19 mouse cellular contexts compared by ENCODE assay signal in the genomic region with DNA sequence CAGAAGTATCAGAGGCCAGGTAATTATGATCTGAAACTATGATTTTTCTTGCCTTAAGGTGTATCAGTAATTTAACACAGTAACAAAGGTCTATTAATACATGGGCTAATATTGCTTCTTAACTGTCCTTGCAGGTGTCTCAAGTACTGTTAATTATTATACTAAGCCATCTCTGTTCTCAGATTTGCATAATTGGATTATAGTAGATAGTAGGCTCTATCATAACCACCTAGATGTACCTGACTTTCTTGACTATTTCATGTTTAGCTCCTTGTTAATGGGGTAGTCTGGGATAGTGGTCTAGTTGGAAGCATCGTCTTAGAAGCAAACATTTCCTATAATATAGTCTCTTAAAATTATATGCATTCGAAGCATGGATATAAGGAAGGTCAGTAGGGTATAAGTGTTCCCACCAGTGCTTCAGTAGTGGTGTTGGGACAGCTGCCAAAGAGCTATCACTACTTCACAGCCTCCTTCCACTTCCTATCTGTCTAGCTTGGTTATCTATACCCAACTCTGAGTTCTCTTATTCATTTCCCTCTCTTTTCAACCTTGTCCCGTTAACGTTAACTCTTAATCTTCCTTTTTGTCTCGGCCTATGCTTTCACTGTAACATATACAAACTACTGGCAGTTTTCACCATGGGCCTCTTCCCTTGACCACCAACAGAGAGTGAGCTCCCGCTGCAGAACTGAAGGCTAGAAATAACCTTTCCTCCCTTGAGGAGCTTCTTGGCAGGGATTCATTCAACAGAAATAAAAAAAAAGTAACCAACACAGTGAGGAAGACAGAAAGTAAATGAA.
A peak's percentile ranks its signal among the peaks of the same experiment; 100 is the strongest.
DNase-seq lines count a peak whose midpoint lies in the region; ATAC-seq and TF ChIP-seq lines count a peak whose summit lies in the region.
"Had no signal": no experiment of that assay in that cellular context is flagged by ENCODE, and none has a peak within 500 bp of the region (broad histone marks: within the 10 kb centered on the region; RNA-seq: fewer than 3 reads in every experiment).

No protein-coding gene starts in this region.

- H3K4me1 ChIP-seq in embryonic facial prominence, embryonic 14.5 days (ENCODE audit: control insufficient read depth, insufficient read depth, low read length): no peaks in the 10 kb centered on the region
- no peaks in the 10 kb centered on the region for H3K4me1 ChIP-seq in embryonic facial prominence, embryonic 10.5 days
- no peaks in the 10 kb centered on the region for H3K4me1 ChIP-seq in kidney, postnatal 0 days (replicated peaks; ENCODE audit: insufficient read depth, low read length)
- H3K4me1 ChIP-seq in liver, embryonic 13.5 days (replicated peaks): no peaks in the 10 kb centered on the region; the same call in 1 of the 2 replicates
- H3K4me1 ChIP-seq in hindbrain, embryonic 11.5 days (replicated peaks; ENCODE audit: control insufficient read depth, insufficient read depth, low read length): no peaks in the 10 kb centered on the region
- H3K4me1 ChIP-seq in forebrain, postnatal 0 days (ENCODE audit: insufficient read depth): no peaks in the 10 kb centered on the region
- H3K4me1 ChIP-seq: embryonic facial prominence, embryonic 13.5 days; neural tube, embryonic 13.5 days had no signal

- H3K9me3 ChIP-seq in embryonic facial prominence, embryonic 14.5 days (ENCODE audit: control insufficient read depth, low read length): no peaks in the 10 kb centered on the region
- H3K9me3 ChIP-seq in embryonic facial prominence, embryonic 10.5 days: no peaks in the 10 kb centered on the region
- no peaks in the 10 kb centered on the region for H3K9me3 ChIP-seq in kidney, postnatal 0 days (replicated peaks; ENCODE audit: low read length)
- H3K9me3 ChIP-seq in liver, embryonic 13.5 days (replicated peaks): no peaks in the 10 kb centered on the region
- H3K9me3 ChIP-seq in hindbrain, embryonic 11.5 days (ENCODE audit: control insufficient read depth, low read length): no peaks in the 10 kb centered on the region
- H3K9me3 ChIP-seq in forebrain, postnatal 0 days (ENCODE audit: low read length): no peaks in the 10 kb centered on the region
- H3K9me3 ChIP-seq: embryonic facial prominence, embryonic 13.5 days; neural tube, embryonic 13.5 days had no signal

- H3K4me3 ChIP-seq in embryonic facial prominence, embryonic 14.5 days (ENCODE audit: low read depth, low read length): no peak overlapping the region
- no peak overlapping the region for H3K4me3 ChIP-seq in embryonic facial prominence, embryonic 10.5 days
- H3K4me3 ChIP-seq in kidney, postnatal 0 days (replicated peaks; ENCODE audit: low read depth, low read length): no peak overlapping the region
- no peak overlapping the region for H3K4me3 ChIP-seq in liver, embryonic 13.5 days (replicated peaks)
- no peak overlapping the region for H3K4me3 ChIP-seq in hindbrain, embryonic 11.5 days (ENCODE audit: low read depth, low read length)
- H3K4me3 ChIP-seq in forebrain, postnatal 0 days (ENCODE audit: low read depth, low read length): no peak overlapping the region
- H3K4me3 ChIP-seq: embryonic facial prominence, embryonic 13.5 days; neural tube, embryonic 13.5 days had no signal

- H3K27ac ChIP-seq in embryonic facial prominence, embryonic 14.5 days (replicated peaks; ENCODE audit: low read depth, low read length): no peak overlapping the region
- no peak overlapping the region for H3K27ac ChIP-seq in embryonic facial prominence, embryonic 10.5 days (replicated peaks)
- H3K27ac ChIP-seq in kidney, postnatal 0 days: no peak overlapping the region
- H3K27ac ChIP-seq in liver, embryonic 13.5 days: no peak overlapping the region
- H3K27ac ChIP-seq in hindbrain, embryonic 11.5 days (ENCODE audit: low read depth, low read length): no peak overlapping the region
- no peak overlapping the region for H3K27ac ChIP-seq in forebrain, postnatal 0 days (ENCODE audit: low read depth, low read length)
- H3K27ac ChIP-seq: embryonic facial prominence, embryonic 13.5 days; neural tube, embryonic 13.5 days had no signal

- H3K4me2 ChIP-seq in embryonic facial prominence, embryonic 14.5 days (ENCODE audit: low read depth, low read length): no peak overlapping the region
- no peak overlapping the region for H3K4me2 ChIP-seq in kidney, postnatal 0 days (ENCODE audit: low read length)
- no peak overlapping the region for H3K4me2 ChIP-seq in liver, embryonic 13.5 days
- H3K4me2 ChIP-seq in hindbrain, embryonic 11.5 days (replicated peaks; ENCODE audit: low read depth, low read length): no peak overlapping the region
- H3K4me2 ChIP-seq in forebrain, postnatal 0 days (ENCODE audit: low read depth): no peak overlapping the region
- H3K4me2 ChIP-seq: embryonic facial prominence, embryonic 13.5 days; neural tube, embryonic 13.5 days had no signal

- H3K9ac ChIP-seq in embryonic facial prominence, embryonic 14.5 days (ENCODE audit: low read depth, low read length): no peak overlapping the region
- no peak overlapping the region for H3K9ac ChIP-seq in kidney, postnatal 0 days (ENCODE audit: low read depth, low read length)
- no peak overlapping the region for H3K9ac ChIP-seq in liver, embryonic 13.5 days
- H3K9ac ChIP-seq in hindbrain, embryonic 11.5 days (ENCODE audit: low read depth, low read length): no peak overlapping the region
- H3K9ac ChIP-seq in forebrain, postnatal 0 days: no peak overlapping the region
- H3K9ac ChIP-seq: embryonic facial prominence, embryonic 13.5 days; neural tube, embryonic 13.5 days had no signal

- no peak for TF ChIP-seq CTCF in kidney, postnatal 0 days (IDR thresholded peaks at IDR 0.05; ENCODE audit: low read depth)
- TF ChIP-seq CTCF in forebrain, postnatal 0 days (IDR thresholded peaks at IDR 0.05; ENCODE audit: low read depth): no peak

- H3K27me3 ChIP-seq in embryonic facial prominence, embryonic 14.5 days (replicated peaks; ENCODE audit: control insufficient read depth, insufficient read depth, low read length): no peaks in the 10 kb centered on the region
- H3K27me3 ChIP-seq in embryonic facial prominence, embryonic 10.5 days (replicated peaks; ENCODE audit: low read depth, poor library complexity, severe bottlenecking): no peaks in the 10 kb centered on the region
- H3K27me3 ChIP-seq in kidney, postnatal 0 days (ENCODE audit: insufficient read depth, low read length): no peaks in the 10 kb centered on the region
- no peaks in the 10 kb centered on the region for H3K27me3 ChIP-seq in liver, embryonic 13.5 days
- no peaks in the 10 kb centered on the region for H3K27me3 ChIP-seq in hindbrain, embryonic 11.5 days (ENCODE audit: control insufficient read depth, insufficient read depth, low read length)
- no peaks in the 10 kb centered on the region for H3K27me3 ChIP-seq in forebrain, postnatal 0 days (ENCODE audit: insufficient read depth, low read length)
- H3K27me3 ChIP-seq: embryonic facial prominence, embryonic 13.5 days; neural tube, embryonic 13.5 days had no signal

- no peaks in the 10 kb centered on the region for H3K36me3 ChIP-seq in embryonic facial prominence, embryonic 14.5 days (ENCODE audit: control insufficient read depth, insufficient read depth, low read length)
- H3K36me3 ChIP-seq in embryonic facial prominence, embryonic 10.5 days (replicated peaks): no peaks in the 10 kb centered on the region
- no peaks in the 10 kb centered on the region for H3K36me3 ChIP-seq in kidney, postnatal 0 days (ENCODE audit: insufficient read depth, low read length)
- no peaks in the 10 kb centered on the region for H3K36me3 ChIP-seq in liver, embryonic 13.5 days
- H3K36me3 ChIP-seq in hindbrain, embryonic 11.5 days (ENCODE audit: control insufficient read depth, insufficient read depth, low read length): no peaks in the 10 kb centered on the region
- H3K36me3 ChIP-seq in forebrain, postnatal 0 days (ENCODE audit: insufficient read depth): no peaks in the 10 kb centered on the region
- H3K36me3 ChIP-seq: embryonic facial prominence, embryonic 13.5 days; neural tube, embryonic 13.5 days had no signal

- no peak for ATAC-seq in embryonic facial prominence, embryonic 14.5 days (ENCODE audit: low read depth)
- no peak for ATAC-seq in kidney, postnatal 0 days (replicated peaks; ENCODE audit: low FRiP score, low read depth)
- peak; percentile 79 for ATAC-seq in liver, embryonic 13.5 days (ENCODE audit: low read depth)
- ATAC-seq in hindbrain, embryonic 11.5 days (ENCODE audit: low FRiP score): no peak
- no peak for ATAC-seq in forebrain, postnatal 0 days
- ATAC-seq: forebrain, embryonic 14.5 days; midbrain, embryonic 16.5 days had no signal

- peak; percentile 10 for DNase-seq in embryonic facial prominence, embryonic 14.5 days (ENCODE audit: low spot score)
- DNase-seq in embryonic facial prominence, embryonic 10.5 days (ENCODE audit: low spot score): no peak
- peak; percentile 3 for DNase-seq in kidney, postnatal 0 days (ENCODE audit: low spot score)
- DNase-seq in kidney, postnatal 14 days: no peak
- peak; percentile 3 for DNase-seq in c-Kit-positive CD71-negative TER-119-negative erythroid progenitor cells, embryonic 14.5 days (ENCODE audit: low read depth)
- DNase-seq in liver, embryonic 13.5 days: no peak
- no peak for DNase-seq in hindbrain, embryonic 11.5 days (ENCODE audit: low spot score)
- no peak for DNase-seq in forebrain, postnatal 0 days
- DNase-seq: adrenal gland, adult 8-10 months; cerebellum, adult 9-11 months; heart, adult 18-20 months; kidney, postnatal 10 days; lung, postnatal 14 days; spleen, adult 18-20 months; thymus, postnatal 4 days had no signal

- WGBS in embryonic facial prominence, embryonic 14.5 days: 68% methylated on average over 6 of the region's 6 CpGs
- WGBS in embryonic facial prominence, embryonic 10.5 days: 83% methylated on average over 6 of the region's 6 CpGs
- WGBS in kidney, postnatal 0 days: 63% methylated on average over 6 of the region's 6 CpGs
- WGBS in liver, embryonic 13.5 days (ENCODE audit: insufficient replicate concordance): 13% methylated on average over 6 of the region's 6 CpGs
- 82% methylated on average over 6 of the region's 6 CpGs for WGBS in hindbrain, embryonic 11.5 days
- WGBS in forebrain, postnatal 0 days: 77% methylated on average over 6 of the region's 6 CpGs

Comparison
In these comparisons a context has a peak if more than half of its experiments do, and no peak if none do; other contexts are left out.
1. DNase-seq: peak in embryonic facial prominence, embryonic 14.5 days (single experiment), kidney, postnatal 0 days (single experiment) and c-Kit-positive CD71-negative TER-119-negative erythroid progenitor cells, embryonic 14.5 days (single experiment); none in embryonic facial prominence, embryonic 10.5 days (single experiment), kidney, postnatal 14 days (single experiment), liver, embryonic 13.5 days (single experiment), hindbrain, embryonic 11.5 days (single experiment) and forebrain, postnatal 0 days (single experiment).